Mouse (Mus musculus): Measurements from ENCODE around the gene Ppm1n.

Gene Ppm1n

GRCm38 (mm10) chr7:19279581-19280114, at the start of gene Ppm1n:
Gene Ppm1n, minus strand, starts transcription at chr7:19280064.
- DNase-seq (ENCODE audit: low spot score): no peak

- no peak for DNase-seq (ENCODE audit: low spot score)
Observed at GRCm38 (mm10) chr7:19328425-19328824, 48.6 kb upstream of the Ppm1n start.

GRCm38 (mm10) chr7:19327782-19328181, 47.9 kb upstream of the Ppm1n start:
- no peak for DNase-seq (ENCODE audit: low spot score)

- DNase-seq (ENCODE audit: low spot score): peak; percentile 73
Observed at GRCm38 (mm10) chr7:19327128-19327527, 47.3 kb upstream of the Ppm1n start.

- peak; percentile 84 for DNase-seq (ENCODE audit: low spot score)
Observed at GRCm38 (mm10) chr7:19326359-19326758, 46.5 kb upstream of the Ppm1n start.

- DNase-seq (ENCODE audit: low spot score): no peak
Observed at GRCm38 (mm10) chr7:19325262-19326199, 45.7 kb upstream of the Ppm1n start.

- no peak for DNase-seq (ENCODE audit: low spot score)
Observed at GRCm38 (mm10) chr7:19324221-19324620, 44.4 kb upstream of the Ppm1n start.

GRCm38 (mm10) chr7:19322489-19322888, 42.6 kb upstream of the Ppm1n start:
- DNase-seq (ENCODE audit: low spot score): no peak

- DNase-seq (ENCODE audit: low spot score): no peak
Observed at GRCm38 (mm10) chr7:19321464-19321863, 41.6 kb upstream of the Ppm1n start.

GRCm38 (mm10) chr7:19320637-19321036, 40.8 kb upstream of the Ppm1n start:
- DNase-seq (ENCODE audit: low spot score): no peak

- DNase-seq (ENCODE audit: low spot score): peak; percentile 95
Observed at GRCm38 (mm10) chr7:19319906-19320305, 40.0 kb upstream of the Ppm1n start.

- no peak for DNase-seq (ENCODE audit: low spot score)
Observed at GRCm38 (mm10) chr7:19319458-19319857, 39.6 kb upstream of the Ppm1n start.

GRCm38 (mm10) chr7:19318676-19319075, 38.8 kb upstream of the Ppm1n start:
- DNase-seq (ENCODE audit: low spot score): no peak

GRCm38 (mm10) chr7:19318201-19318600, 38.3 kb upstream of the Ppm1n start:
- DNase-seq (ENCODE audit: low spot score): no peak

GRCm38 (mm10) chr7:19316451-19317161, 36.7 kb upstream of the Ppm1n start:
- no peak for DNase-seq (ENCODE audit: low spot score)

GRCm38 (mm10) chr7:19314033-19314432, 34.2 kb upstream of the Ppm1n start:
- DNase-seq (ENCODE audit: low spot score): no peak

GRCm38 (mm10) chr7:19311991-19312390, 32.1 kb upstream of the Ppm1n start:
- DNase-seq (ENCODE audit: low spot score): no peak

- DNase-seq (ENCODE audit: low spot score): peak; percentile 92
Observed at GRCm38 (mm10) chr7:19309884-19310641, 30.2 kb upstream of the Ppm1n start, which contains the start of gene Fosb. Gene Fosb, minus strand, starts transcription at chr7:19310051.

GRCm38 (mm10) chr7:19309278-19309883, 29.5 kb upstream of the Ppm1n start:
- DNase-seq (ENCODE audit: low spot score): no peak

- peak; percentile 96 for DNase-seq (ENCODE audit: low spot score)
Observed at GRCm38 (mm10) chr7:19308454-19309277, 28.8 kb upstream of the Ppm1n start.

Measured in ovary, postnatal 36 days (tissue).